Mouse (Mus musculus): ENCODE measurements at regions not wholly inside any gene's neighbourhood (a gene's known extent, or its start where the extent isn't known, plus 50 kb on each side); places are given as distances from the start of the nearest gene placed in this dataset.

DNA sequence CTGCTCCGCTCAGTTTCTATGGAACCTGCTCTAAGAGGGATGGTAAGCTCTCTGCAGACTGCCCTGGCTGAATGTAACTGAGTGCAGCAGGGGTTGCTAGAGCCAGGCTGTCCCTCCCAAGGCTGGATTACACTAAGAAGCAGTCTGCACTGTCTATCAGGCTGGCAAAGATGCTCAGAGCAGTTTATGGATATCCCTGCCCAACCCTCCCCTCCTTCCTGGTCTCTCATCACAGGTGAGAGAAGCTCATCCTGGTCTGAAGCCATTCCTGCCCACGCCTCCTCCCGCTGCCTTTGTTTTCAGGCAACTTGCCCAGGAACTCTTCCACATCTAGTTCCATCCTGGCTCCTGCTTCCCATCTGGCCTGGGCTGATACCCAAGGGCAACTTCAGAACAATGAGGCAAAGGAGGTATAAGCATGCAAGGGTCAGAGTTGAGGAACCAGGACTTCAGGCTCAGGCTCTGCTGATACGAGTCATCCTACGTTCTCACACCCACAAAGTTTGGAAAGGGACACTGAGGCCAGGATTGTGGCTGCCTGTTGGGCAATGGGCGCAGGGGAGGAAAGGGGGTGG, 130.6 kb downstream of the Atp23 start:
- TF ChIP-seq POLR2A (IDR thresholded peaks at IDR 0.05; ENCODE audit: low read depth, low read length) (no peak), CTCF (IDR thresholded peaks at IDR 0.05; ENCODE audit: extremely low read depth, insufficient read length, insufficient replicate concordance, low read depth, low read length) (no peak)
- 74% methylated on average over 6 of the region's 6 CpGs for WGBS
- no peaks in the 10 kb centered on the region for H3K4me1 ChIP-seq (ENCODE audit: control insufficient read depth, insufficient read depth, insufficient read length, low read length)
- H3K27me3 ChIP-seq (ENCODE audit: control insufficient read depth, insufficient read depth, low read length): no peaks in the 10 kb centered on the region
- no peak overlapping the region for H3K4me3 ChIP-seq (ENCODE audit: low read depth, low read length)
- H3K27ac ChIP-seq (ENCODE audit: insufficient read depth, low read depth, low read length): no peak overlapping the region
- H3K36me3 ChIP-seq (ENCODE audit: control insufficient read depth, insufficient read depth, low read length): no peaks in the 10 kb centered on the region

GRCm38 (mm10) chr10:126765648-126766047, 135.5 kb downstream of the Atp23 start:
- no peaks in the 10 kb centered on the region for H3K36me3 ChIP-seq (ENCODE audit: control insufficient read depth, insufficient read depth, low read length)
- no peak overlapping the region for H3K4me3 ChIP-seq (ENCODE audit: low read depth, low read length)
- no peak overlapping the region for H3K27ac ChIP-seq (ENCODE audit: insufficient read depth, low read depth, low read length)
- WGBS: 69% methylated on average over 2 of the region's 2 CpGs
- no peaks in the 10 kb centered on the region for H3K4me1 ChIP-seq (ENCODE audit: control insufficient read depth, insufficient read depth, insufficient read length, low read length)
- H3K27me3 ChIP-seq (ENCODE audit: control insufficient read depth, insufficient read depth, low read length): no peaks in the 10 kb centered on the region
- no peak for TF ChIP-seq POLR2A (IDR thresholded peaks at IDR 0.05; ENCODE audit: low read depth, low read length)
- no peak for TF ChIP-seq CTCF (IDR thresholded peaks at IDR 0.05; ENCODE audit: extremely low read depth, insufficient read length, insufficient replicate concordance, low read depth, low read length)

- Histone ChIP-seq H3K36me3 (ENCODE audit: control insufficient read depth, insufficient read depth, low read length) (no peaks in the 10 kb centered on the region), H3K4me3 (ENCODE audit: low read depth, low read length) (no peak overlapping the region), H3K27me3 (ENCODE audit: control insufficient read depth, insufficient read depth, low read length) (no peaks in the 10 kb centered on the region), H3K27ac (ENCODE audit: insufficient read depth, low read depth, low read length) (no peak overlapping the region), H3K4me1 (ENCODE audit: control insufficient read depth, insufficient read depth, insufficient read length, low read length) (no peaks in the 10 kb centered on the region)
- TF ChIP-seq POLR2A (IDR thresholded peaks at IDR 0.05; ENCODE audit: low read depth, low read length): no peak
- no peak for TF ChIP-seq CTCF (IDR thresholded peaks at IDR 0.05; ENCODE audit: extremely low read depth, insufficient read length, insufficient replicate concordance, low read depth, low read length)
- WGBS: 72% methylated on average over 8 of the region's 8 CpGs
Observed at GRCm38 (mm10) chr10:126764740-126765139, 136.4 kb downstream of the Atp23 start.

DNA sequence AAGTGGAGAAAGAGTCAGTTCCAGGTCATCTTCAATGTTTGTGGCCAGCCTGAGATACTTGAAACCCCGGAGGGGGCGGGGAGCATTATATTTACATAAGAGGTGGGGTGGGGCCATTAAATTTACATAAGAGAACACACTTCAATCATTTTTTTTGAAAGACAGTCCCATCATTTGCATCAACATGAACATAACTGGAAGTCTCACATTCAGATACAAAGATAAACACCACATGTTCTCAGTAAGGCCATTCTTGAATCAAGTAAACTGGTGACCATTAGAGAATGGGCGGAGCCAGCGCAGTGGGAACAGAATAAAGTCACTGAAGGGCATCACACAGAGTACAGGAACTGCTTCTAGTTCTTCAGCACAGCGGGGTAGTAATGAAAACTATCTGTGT, 137.2 kb downstream of the Atp23 start:
- no peaks in the 10 kb centered on the region for H3K4me1 ChIP-seq (ENCODE audit: control insufficient read depth, insufficient read depth, insufficient read length, low read length)
- no peaks in the 10 kb centered on the region for H3K36me3 ChIP-seq (ENCODE audit: control insufficient read depth, insufficient read depth, low read length)
- H3K4me3 ChIP-seq (ENCODE audit: low read depth, low read length): no peak overlapping the region
- H3K27ac ChIP-seq (ENCODE audit: insufficient read depth, low read depth, low read length): no peak overlapping the region
- WGBS: 57% methylated on average over 5 of the region's 5 CpGs
- no peak for TF ChIP-seq CTCF (IDR thresholded peaks at IDR 0.05; ENCODE audit: extremely low read depth, insufficient read length, insufficient replicate concordance, low read depth, low read length)
- TF ChIP-seq POLR2A (IDR thresholded peaks at IDR 0.05; ENCODE audit: low read depth, low read length): no peak
- no peaks in the 10 kb centered on the region for H3K27me3 ChIP-seq (ENCODE audit: control insufficient read depth, insufficient read depth, low read length)

DNA sequence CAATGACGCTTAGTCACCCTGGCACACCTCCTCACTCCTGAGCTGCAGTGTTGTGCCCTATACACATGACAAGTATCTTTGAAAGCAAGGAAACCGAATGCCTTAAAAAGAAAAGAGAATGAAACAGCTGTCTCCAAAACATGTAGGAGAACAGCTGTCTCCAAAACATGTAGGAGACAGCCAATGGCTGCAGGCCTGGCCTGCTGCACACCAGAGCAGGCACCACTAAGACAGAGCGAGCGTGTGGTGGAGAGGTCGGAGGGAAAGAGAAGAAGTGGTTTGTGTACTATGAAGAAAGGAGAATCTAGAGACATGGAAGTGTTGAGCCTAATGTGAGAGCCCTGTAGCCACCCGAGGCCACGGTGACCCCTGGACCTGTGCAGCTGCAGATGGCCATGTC, 142.5 kb downstream of the Atp23 start:
- Histone ChIP-seq H3K27ac (ENCODE audit: insufficient read depth, low read depth, low read length) (no peak overlapping the region), H3K36me3 (ENCODE audit: control insufficient read depth, insufficient read depth, low read length) (no peaks in the 10 kb centered on the region), H3K27me3 (ENCODE audit: control insufficient read depth, insufficient read depth, low read length) (no peaks in the 10 kb centered on the region), H3K4me3 (ENCODE audit: low read depth, low read length) (no peak overlapping the region), H3K4me1 (ENCODE audit: control insufficient read depth, insufficient read depth, insufficient read length, low read length) (no peaks in the 10 kb centered on the region)
- 87% methylated on average over 7 of the region's 7 CpGs for WGBS
- TF ChIP-seq CTCF (IDR thresholded peaks at IDR 0.05; ENCODE audit: extremely low read depth, insufficient read length, insufficient replicate concordance, low read depth, low read length): no peak
- no peak for TF ChIP-seq POLR2A (IDR thresholded peaks at IDR 0.05; ENCODE audit: low read depth, low read length)

DNA sequence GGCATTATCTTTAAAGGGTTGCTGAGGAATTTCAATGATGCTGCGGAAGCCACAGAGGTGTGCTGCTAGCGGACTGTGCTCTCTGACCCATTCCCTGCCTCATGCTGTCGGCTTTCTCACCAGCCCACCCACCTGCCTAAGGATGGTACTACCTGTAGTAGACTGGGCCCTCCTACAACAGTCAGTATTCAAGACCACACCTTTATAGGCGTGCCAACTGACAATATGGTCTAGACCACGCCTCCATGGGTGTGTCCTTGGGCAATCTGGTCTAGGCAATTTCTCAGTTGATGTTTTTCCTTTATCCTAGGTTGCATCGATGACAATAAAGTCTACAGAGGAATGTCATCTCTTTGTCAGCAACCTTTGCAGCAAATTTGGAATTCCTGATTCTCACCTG, 148.0 kb downstream of the Atp23 start:
- H3K27me3 ChIP-seq (ENCODE audit: control insufficient read depth, insufficient read depth, low read length): no peaks in the 10 kb centered on the region
- no peak for TF ChIP-seq POLR2A (IDR thresholded peaks at IDR 0.05; ENCODE audit: low read depth, low read length)
- TF ChIP-seq CTCF (IDR thresholded peaks at IDR 0.05; ENCODE audit: extremely low read depth, insufficient read length, insufficient replicate concordance, low read depth, low read length): no peak
- H3K4me1 ChIP-seq (ENCODE audit: control insufficient read depth, insufficient read depth, insufficient read length, low read length): no peaks in the 10 kb centered on the region
- no peaks in the 10 kb centered on the region for H3K36me3 ChIP-seq (ENCODE audit: control insufficient read depth, insufficient read depth, low read length)
- no peak overlapping the region for H3K4me3 ChIP-seq (ENCODE audit: low read depth, low read length)
- WGBS: 67% methylated on average over 6 of the region's 6 CpGs
- H3K27ac ChIP-seq (ENCODE audit: insufficient read depth, low read depth, low read length): no peak overlapping the region

DNA sequence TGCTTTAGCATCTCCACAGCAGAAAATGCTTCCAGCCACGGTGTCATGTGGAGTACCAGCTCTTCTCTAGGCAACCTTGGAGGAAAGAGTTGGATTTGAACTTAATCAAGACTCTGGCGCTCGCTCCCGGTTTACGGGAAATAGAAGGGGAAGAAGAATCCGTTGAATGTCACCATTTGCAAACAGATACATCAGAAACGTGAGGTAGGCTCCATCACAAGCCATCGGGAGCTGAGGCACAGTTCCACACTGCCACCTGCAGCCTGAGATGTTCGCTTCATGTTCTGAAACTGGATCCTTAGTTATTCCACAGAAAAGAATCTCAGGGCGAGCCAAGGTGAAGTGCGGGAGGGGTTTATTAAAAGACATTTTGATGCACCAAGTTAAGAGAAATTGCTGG, 148.5 kb downstream of the Atp23 start:
- no peak overlapping the region for H3K27ac ChIP-seq (ENCODE audit: insufficient read depth, low read depth, low read length)
- no peaks in the 10 kb centered on the region for H3K36me3 ChIP-seq (ENCODE audit: control insufficient read depth, insufficient read depth, low read length)
- no peaks in the 10 kb centered on the region for H3K4me1 ChIP-seq (ENCODE audit: control insufficient read depth, insufficient read depth, insufficient read length, low read length)
- 52% methylated on average over 11 of the region's 11 CpGs for WGBS
- H3K27me3 ChIP-seq (ENCODE audit: control insufficient read depth, insufficient read depth, low read length): no peaks in the 10 kb centered on the region
- H3K4me3 ChIP-seq (ENCODE audit: low read depth, low read length): no peak overlapping the region
- TF ChIP-seq CTCF (IDR thresholded peaks at IDR 0.05; ENCODE audit: extremely low read depth, insufficient read length, insufficient replicate concordance, low read depth, low read length): no peak
- TF ChIP-seq POLR2A (IDR thresholded peaks at IDR 0.05; ENCODE audit: low read depth, low read length): no peak
